Mouse (Mus musculus) megakaryocyte-erythroid progenitor cell, adult 5 weeks (primary cell): Measurements from ENCODE around the gene A1bg. TPM values are rescaled to one million over a fixed set of nuclear protein-coding genes. Genes with fewer than 3 reads are reported as not detected.

ENCODE experiments used
- polyA plus RNA-seq: library from polyadenylated mRNA; stranded (reverse); fragments of >175 nt; gene quantifications from 2 replicates; pipeline ENCODE4 v1.2.3, GENCODE M21; 2012

Gene A1bg
- not detected in 2 replicates for polyA plus RNA-seq

GRCm38 (mm10) chr15:60922912-60923311 is at the start of gene A1bg:
A1bg (minus strand) TSS chr15:60923012.

GRCm38 (mm10) chr15:60853231-60853999 is 69.4 kb downstream of the A1bg start, which contains the start of gene Fam84b:
Fam84b (minus strand) TSS chr15:60853778.

Other genes starting within 250 kb of the A1bg start
- gene Fam84b, start 69.2 kb downstream of the A1bg start, polyA plus RNA-seq = 7.9 and 8.5 TPM in 2 replicates